Mouse (Mus musculus) neural tube, embryonic 11.5 days (tissue): ENCODE data around the gene Xkr7. TPM values are rescaled to one million over a fixed set of nuclear protein-coding genes. Genes with fewer than 3 reads are reported as not detected.
A peak's percentile ranks its signal among the peaks of the same experiment; 100 is the strongest.

Experiments used
- ATAC-seq: fragments of 200-750 bp; cut with Nextera tagmentation; 2 replicates; pipeline ENCODE4 v1.8.0; 2017; ENCODE audit warnings: moderate number of reproducible peaks, mild to moderate bottlenecking, moderate TSS enrichment, moderate library complexity; ENCODE audit not compliant: insufficient read depth, low FRiP score, low TSS enrichment
- DNase-seq: peaks from one replicate; pipeline ENCODE4 v3.0.0-alpha.2; 2015; ENCODE audit warnings: low spot score
- H3K27ac ChIP-seq: fragments of 300-500 bp; sonication (generic); 2 replicates; pipeline ENCODE4 v1.5.1; 2014; ENCODE audit warnings: low read depth, mild to moderate bottlenecking, low read length
- H3K27me3 ChIP-seq: fragments of 300-500 bp; sonication (generic); 2 replicates; pipeline ENCODE4 v1.6.1; 2014; ENCODE audit warnings: mild to moderate bottlenecking, low read length, mixed read lengths; ENCODE audit not compliant: control insufficient read depth, insufficient read depth
- H3K36me3 ChIP-seq: fragments of 300-500 bp; sonication (generic); 2 replicates; pipeline ENCODE4 v1.6.1; 2014; ENCODE audit warnings: mild to moderate bottlenecking, low read length, moderate library complexity, mixed read lengths; ENCODE audit not compliant: control insufficient read depth, insufficient read depth
- H3K4me1 ChIP-seq: fragments of 300-500 bp; sonication (generic); 2 replicates; pipeline ENCODE4 v1.6.1; 2014; ENCODE audit warnings: low read length, mixed read lengths; ENCODE audit not compliant: control insufficient read depth, insufficient read depth
- H3K4me2 ChIP-seq: fragments of 300-500 bp; sonication (generic); 2 replicates; pipeline ENCODE4 v1.6.1; 2014; ENCODE audit warnings: low read depth, mild to moderate bottlenecking, moderate library complexity
- H3K4me3 ChIP-seq: fragments of 300-500 bp; sonication (generic); 2 replicates; pipeline ENCODE4 v1.5.1; 2014; ENCODE audit warnings: low read depth, low read length
- H3K9ac ChIP-seq: fragments of 300-500 bp; sonication (generic); 2 replicates; pipeline ENCODE4 v1.6.1; 2014; ENCODE audit warnings: mild to moderate bottlenecking, low read length
- H3K9me3 ChIP-seq: fragments of 300-500 bp; sonication (generic); 2 replicates; pipeline ENCODE4 v1.6.1; 2016; ENCODE audit warnings: low read length; ENCODE audit not compliant: control insufficient read depth
- WGBS: fragments of 180-500 bp; shearing (Covaris S2); extraction: QIAGEN DNeasy Blood & Tissue Kit; methylation state at CpG from one replicate; pipeline ENCODE4 v1.1.7; 2014; 5-methylcytosine and 5-hydroxymethylcytosine counted together
- polyA plus RNA-seq: library from polyadenylated mRNA; unstranded; fragments of >200 nt; fragmentation: Nextera tagmentation; extraction: Ambion mirVana; gene quantifications from 2 replicates; pipeline ENCODE4 v1.2.1, GENCODE M21; 2014

The Xkr7 gene
- polyA plus RNA-seq, 1 experiment from 2014 or later, result 0.99 TPM

- 86% methylated on average over 10 of the region's 10 CpGs for WGBS
- peaks cover 5% of the 10 kb centered on the region; the same call in 1 of the 2 replicates for H3K4me1 ChIP-seq
- no peaks in the 10 kb centered on the region for H3K9me3 ChIP-seq
- H3K4me3 ChIP-seq, result no peak overlapping the region
- no peak overlapping the region for H3K4me2 ChIP-seq
- H3K9ac ChIP-seq, result no peak overlapping the region
- H3K27ac ChIP-seq, result no peak overlapping the region
- no peak for DNase-seq
- no peak for ATAC-seq
- no peaks in the 10 kb centered on the region for H3K36me3 ChIP-seq
- H3K27me3 ChIP-seq, result peaks cover 38% of the 10 kb centered on the region
Observed at GRCm38 (mm10) chr2:153074651-153075050, 43.0 kb downstream of the Xkr7 start.

- H3K4me2 ChIP-seq, result no peak overlapping the region
- DNase-seq, result no peak
- H3K27ac ChIP-seq, result no peak overlapping the region
- no peaks in the 10 kb centered on the region for H3K36me3 ChIP-seq
- H3K9ac ChIP-seq, result no peak overlapping the region
- peaks cover 25% of the 10 kb centered on the region for H3K27me3 ChIP-seq
- no peak for ATAC-seq
- H3K4me1 ChIP-seq, result peaks cover 5% of the 10 kb centered on the region; the same call in 1 of the 2 replicates
- WGBS, result 67% methylated on average over 2 of the region's 2 CpGs
- no peaks in the 10 kb centered on the region for H3K9me3 ChIP-seq
- no peak overlapping the region for H3K4me3 ChIP-seq
Observed at GRCm38 (mm10) chr2:153075961-153076360, 44.3 kb downstream of the Xkr7 start.

- Histone ChIP-seq H3K9ac (no peak overlapping the region), H3K9me3 (no peaks in the 10 kb centered on the region), H3K4me2 (no peak overlapping the region), H3K27me3 (no peaks in the 10 kb centered on the region), H3K4me3 (no peak overlapping the region), H3K36me3 (no peaks in the 10 kb centered on the region), H3K27ac (no peak overlapping the region), H3K4me1 (no peaks in the 10 kb centered on the region)
- ATAC-seq (no peak), DNase-seq (peak; percentile 85)
- WGBS, result 34% methylated on average over 32 of the region's 32 CpGs
Observed at GRCm38 (mm10) chr2:153080841-153081523, 49.3 kb downstream of the Xkr7 start.

GRCm38 (mm10) chr2:153081866-153082265 lies 50.2 kb downstream of the Xkr7 start:
- no peaks in the 10 kb centered on the region for H3K9me3 ChIP-seq
- DNase-seq (no peak), ATAC-seq (no peak)
- no peak overlapping the region for H3K4me3 ChIP-seq
- no peaks in the 10 kb centered on the region for H3K36me3 ChIP-seq
- no peak overlapping the region for H3K27ac ChIP-seq
- no peaks in the 10 kb centered on the region for H3K27me3 ChIP-seq
- H3K4me1 ChIP-seq, result no peaks in the 10 kb centered on the region
- H3K4me2 ChIP-seq, result no peak overlapping the region
- 84% methylated on average over 6 of the region's 6 CpGs for WGBS
- H3K9ac ChIP-seq, result no peak overlapping the region

GRCm38 (mm10) chr2:153083275-153083674 lies 51.6 kb downstream of the Xkr7 start:
- ATAC-seq (no peak), DNase-seq (no peak)
- Histone ChIP-seq H3K9ac (no peak overlapping the region), H3K9me3 (no peaks in the 10 kb centered on the region), H3K36me3 (no peaks in the 10 kb centered on the region), H3K4me1 (no peaks in the 10 kb centered on the region), H3K27me3 (no peaks in the 10 kb centered on the region), H3K4me2 (no peak overlapping the region), H3K4me3 (no peak overlapping the region), H3K27ac (no peak overlapping the region)
- WGBS, result 88% methylated on average over 8 of the region's 8 CpGs

- ATAC-seq, result no peak
- H3K27ac ChIP-seq, result no peak overlapping the region
- H3K4me2 ChIP-seq, result no peak overlapping the region
- H3K4me3 ChIP-seq, result no peak overlapping the region
- no peak for DNase-seq
- no peaks in the 10 kb centered on the region for H3K27me3 ChIP-seq
- H3K9ac ChIP-seq, result no peak overlapping the region
- no peaks in the 10 kb centered on the region for H3K4me1 ChIP-seq
- 89% methylated on average over 4 of the region's 4 CpGs for WGBS
- no peaks in the 10 kb centered on the region for H3K9me3 ChIP-seq
- no peaks in the 10 kb centered on the region for H3K36me3 ChIP-seq
Observed at GRCm38 (mm10) chr2:153083824-153084223, 52.2 kb downstream of the Xkr7 start.

- ATAC-seq, result no peak
- no peaks in the 10 kb centered on the region for H3K4me1 ChIP-seq
- no peak overlapping the region for H3K9ac ChIP-seq
- DNase-seq, result no peak
- no peaks in the 10 kb centered on the region for H3K27me3 ChIP-seq
- no peaks in the 10 kb centered on the region for H3K36me3 ChIP-seq
- no peak overlapping the region for H3K4me2 ChIP-seq
- H3K9me3 ChIP-seq, result no peaks in the 10 kb centered on the region
- 58% methylated on average over 7 of the region's 7 CpGs for WGBS
- H3K27ac ChIP-seq, result no peak overlapping the region
- H3K4me3 ChIP-seq, result no peak overlapping the region
Observed at GRCm38 (mm10) chr2:153084261-153084976, 52.8 kb downstream of the Xkr7 start.

- Histone ChIP-seq H3K9me3 (no peaks in the 10 kb centered on the region), H3K4me2 (no peak overlapping the region), H3K36me3 (no peaks in the 10 kb centered on the region), H3K9ac (no peak overlapping the region), H3K27ac (no peak overlapping the region), H3K27me3 (no peaks in the 10 kb centered on the region), H3K4me1 (no peaks in the 10 kb centered on the region), H3K4me3 (no peak overlapping the region)
- DNase-seq (no peak), ATAC-seq (no peak)
- 87% methylated on average over 6 of the region's 6 CpGs for WGBS
Observed at GRCm38 (mm10) chr2:153085556-153085955, 53.9 kb downstream of the Xkr7 start.

- H3K36me3 ChIP-seq, result no peaks in the 10 kb centered on the region
- no peaks in the 10 kb centered on the region for H3K4me1 ChIP-seq
- DNase-seq (no peak), ATAC-seq (no peak)
- no peaks in the 10 kb centered on the region for H3K9me3 ChIP-seq
- H3K27ac ChIP-seq, result no peak overlapping the region
- H3K9ac ChIP-seq, result no peak overlapping the region
- no peaks in the 10 kb centered on the region for H3K27me3 ChIP-seq
- 89% methylated on average over 4 of the region's 4 CpGs for WGBS
- no peak overlapping the region for H3K4me3 ChIP-seq
- no peak overlapping the region for H3K4me2 ChIP-seq
Observed at GRCm38 (mm10) chr2:153086166-153086565, 54.5 kb downstream of the Xkr7 start.
